Mouse (Mus musculus) cerebellum, adult 2 months (tissue): ENCODE results near the gene Tradd.

Source experiments
- CTCF ChIP-seq: fragments of 200-500 bp; IDR thresholded peaks from 2 replicates; pipeline ENCODE4 v1.5.1; 2011; ENCODE audit warnings: low read depth, mild to moderate bottlenecking, control low read depth, low read length, moderate library complexity, borderline replicate concordance; ENCODE audit not compliant: insufficient read depth
- POLR2A ChIP-seq: fragments of 200-500 bp; IDR thresholded peaks from 2 replicates; pipeline ENCODE4 v1.6.1; 2011; ENCODE audit warnings: low read length, control low read depth, borderline replicate concordance; ENCODE audit not compliant: insufficient read depth

DNA sequence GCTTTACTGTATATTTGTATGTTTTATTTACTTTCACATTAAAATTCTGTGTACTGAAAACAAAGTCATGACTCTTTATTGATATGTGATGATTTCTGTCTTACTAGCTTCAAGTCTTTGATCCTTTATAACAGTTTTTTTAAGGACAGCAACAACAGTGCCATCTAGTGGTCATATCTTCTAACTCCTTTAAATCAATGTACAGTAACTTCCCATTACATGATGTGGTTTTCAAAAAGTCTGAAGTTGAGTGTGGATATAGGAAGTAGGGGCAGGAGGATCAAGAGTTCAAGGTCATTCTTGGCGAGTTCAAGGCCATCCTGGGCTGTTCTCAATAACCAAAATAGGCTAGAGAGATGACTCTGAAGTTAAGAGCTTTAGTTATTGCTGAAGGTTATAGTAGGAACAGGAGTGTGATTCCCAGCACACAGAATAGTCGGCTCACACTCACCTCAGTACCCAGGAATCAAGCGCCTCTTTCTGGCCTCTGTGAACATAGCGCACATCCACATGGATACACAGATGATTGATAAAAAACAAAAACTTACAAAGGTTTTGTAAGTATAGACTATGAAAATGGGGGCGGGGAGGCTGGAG, 46.4 kb downstream of the Tradd start:
- TF ChIP-seq CTCF (peak; percentile 56), POLR2A (no peak)
